Mouse (Mus musculus) spleen, adult 2 months (tissue): Measurements from ENCODE around the gene Fam120a. TPM values are rescaled to one million over a fixed set of nuclear protein-coding genes. Genes with fewer than 3 reads are reported as not detected.

ENCODE experiments used
- DNase-seq, 2 experiments: peaks; one replicate each; pipeline versions ENCODE4 v3.0.0 to v3.0.0-alpha.2; 2012 to 2021; ENCODE audit warnings: low spot score in 2 of 2, low read depth in 1 of 2
- H3K27ac ChIP-seq: fragments of 200-500 bp; 2 replicates; pipeline ENCODE4 v1.5.1; 2012; ENCODE audit warnings: low read length, inconsistent platforms; ENCODE audit not compliant: insufficient read depth
- H3K27me3 ChIP-seq: fragments of 200-500 bp; 2 replicates; pipeline ENCODE4 v1.6.1; 2012; ENCODE audit warnings: mild to moderate bottlenecking, moderate library complexity, low read length, inconsistent platforms; ENCODE audit not compliant: control insufficient read depth, insufficient read depth
- H3K36me3 ChIP-seq: fragments of 200-500 bp; 2 replicates; pipeline ENCODE4 v1.6.1; 2012; ENCODE audit warnings: mild to moderate bottlenecking, low read length, inconsistent platforms; ENCODE audit not compliant: control insufficient read depth, insufficient read depth
- H3K4me1 ChIP-seq: fragments of 200-500 bp; 2 replicates; pipeline ENCODE4 v1.6.1; 2011; ENCODE audit warnings: inconsistent platforms; ENCODE audit not compliant: control insufficient read depth, insufficient read depth, insufficient read length
- H3K4me3 ChIP-seq: fragments of 200-500 bp; 2 replicates; pipeline ENCODE4 v1.5.1; 2011; ENCODE audit warnings: mild to moderate bottlenecking, inconsistent platforms; ENCODE audit not compliant: insufficient read depth, insufficient read length; ENCODE audit errors: extremely low read depth
- CTCF ChIP-seq: fragments of 200-500 bp; IDR thresholded peaks from 2 replicates; pipeline ENCODE4 v1.5.1; 2011; ENCODE audit warnings: mild to moderate bottlenecking, inconsistent platforms; ENCODE audit not compliant: insufficient read depth, insufficient read length, insufficient replicate concordance; ENCODE audit errors: extremely low read depth
- POLR2A ChIP-seq: fragments of 200-500 bp; IDR thresholded peaks from 2 replicates; pipeline ENCODE4 v1.6.1; 2011; ENCODE audit warnings: low read depth, low read length, inconsistent platforms
- WGBS: fragments of 180-500 bp; shearing (Covaris S2); methylation state at CpG from one replicate; pipeline ENCODE4 v1.1.7; 2018; 5-methylcytosine and 5-hydroxymethylcytosine counted together
- polyA plus RNA-seq: library from polyadenylated mRNA; depleted of rRNA; stranded (reverse); fragments of >200 nt; gene quantifications from 2 replicates; pipeline ENCODE4 v1.2.3, GENCODE M21; 2012

The Fam120a gene
- polyA plus RNA-seq, 1 experiment = 40.1 TPM

GRCm38 (mm10) chr13:48954825-48955224 is 13.0 kb downstream of the Fam120a start:
- H3K4me3 ChIP-seq = no peak overlapping the region
- no peaks in the 10 kb centered on the region for H3K36me3 ChIP-seq
- H3K4me1 ChIP-seq = no peaks in the 10 kb centered on the region
- no peaks in the 10 kb centered on the region for H3K27me3 ChIP-seq
- DNase-seq = no peak
- no peak for TF ChIP-seq CTCF
- TF ChIP-seq POLR2A = no peak
- H3K27ac ChIP-seq = no peak overlapping the region
- 60% methylated on average over 4 of the region's 4 CpGs for WGBS

- WGBS = 76% methylated on average over 5 of the region's 5 CpGs
- no peaks in the 10 kb centered on the region for H3K27me3 ChIP-seq
These were observed 17.1 kb downstream of the Fam120a start for GRCm38 (mm10) chr13:48950600-48951241.

GRCm38 (mm10) chr13:48948951-48949350 is 18.9 kb downstream of the Fam120a start:
- Histone ChIP-seq H3K4me3 (no peak overlapping the region), H3K36me3 (peaks cover 18% of the 10 kb centered on the region), H3K27me3 (no peaks in the 10 kb centered on the region), H3K4me1 (no peaks in the 10 kb centered on the region), H3K27ac (no peak overlapping the region)
- no peak for DNase-seq
- TF ChIP-seq CTCF (no peak), POLR2A (no peak)
- WGBS = 84% methylated on average over 6 of the region's 6 CpGs

More at GRCm38 (mm10) chr13:48950600-48951241, 17.1 kb downstream of the Fam120a start:
- Histone ChIP-seq H3K4me1 (no peaks in the 10 kb centered on the region), H3K4me3 (no peak overlapping the region), H3K36me3 (peaks cover 15% of the 10 kb centered on the region), H3K27ac (no peak overlapping the region)
- no peak for TF ChIP-seq CTCF
- no peak for TF ChIP-seq POLR2A
- DNase-seq = no peak

GRCm38 (mm10) chr13:48944571-48944970 is 23.2 kb downstream of the Fam120a start:
- Histone ChIP-seq H3K4me3 (no peak overlapping the region), H3K27me3 (no peaks in the 10 kb centered on the region), H3K4me1 (no peaks in the 10 kb centered on the region; the same call in 1 of the 2 replicates), H3K36me3 (peaks cover 23% of the 10 kb centered on the region), H3K27ac (no peak overlapping the region)
- DNase-seq = no peak
- WGBS = 61% methylated on average over 1 of the region's 1 CpGs
- TF ChIP-seq CTCF (no peak), POLR2A (no peak)

GRCm38 (mm10) chr13:48942471-48942870 is 25.3 kb downstream of the Fam120a start:
- peaks cover 20% of the 10 kb centered on the region for H3K36me3 ChIP-seq
- TF ChIP-seq CTCF (no peak), POLR2A (no peak)
- no peak overlapping the region for H3K27ac ChIP-seq
- H3K4me3 ChIP-seq = no peak overlapping the region
- H3K27me3 ChIP-seq = no peaks in the 10 kb centered on the region
- no peak for DNase-seq
- no peaks in the 10 kb centered on the region; the same call in 1 of the 2 replicates for H3K4me1 ChIP-seq
- 70% methylated on average over 2 of the region's 2 CpGs for WGBS

GRCm38 (mm10) chr13:48941773-48942172 is 26.0 kb downstream of the Fam120a start:
- Histone ChIP-seq H3K4me3 (no peak overlapping the region), H3K36me3 (peaks cover 17% of the 10 kb centered on the region), H3K27ac (no peak overlapping the region), H3K4me1 (no peaks in the 10 kb centered on the region; the same call in 1 of the 2 replicates), H3K27me3 (no peaks in the 10 kb centered on the region)
- TF ChIP-seq CTCF (no peak), POLR2A (no peak)
- WGBS = 89% methylated on average over 3 of the region's 3 CpGs
- DNase-seq = no peak

GRCm38 (mm10) chr13:48934597-48934996 is 33.2 kb downstream of the Fam120a start:
- 89% methylated on average over 6 of the region's 6 CpGs for WGBS
- no peak for DNase-seq
- 0 out of 2 replicates have a peak, but pooled peaks cover 3% of the 10 kb centered on the region for H3K4me1 ChIP-seq
- no peaks in the 10 kb centered on the region for H3K27me3 ChIP-seq
- H3K36me3 ChIP-seq = peaks cover 19% of the 10 kb centered on the region
- H3K27ac ChIP-seq = no peak overlapping the region
- TF ChIP-seq POLR2A (no peak), CTCF (no peak)
- H3K4me3 ChIP-seq = no peak overlapping the region
